Mouse (Mus musculus) liver, embryonic 11.5 days (tissue): ENCODE measurements at regions not wholly inside any gene's neighbourhood (a gene's known extent, or its start where the extent isn't known, plus 50 kb on each side); places are given as distances from the start of the nearest gene placed in this dataset.

ENCODE experiments used
- ATAC-seq: fragments of 200-750 bp; cut with Nextera tagmentation; replicated peaks from 2 replicates; pipeline ENCODE4 v1.8.0; 2017; ENCODE audit warnings: moderate number of reproducible peaks, mild to moderate bottlenecking, moderate TSS enrichment, moderate library complexity; ENCODE audit not compliant: low FRiP score
- DNase-seq: peaks from one replicate; pipeline ENCODE4 v3.0.0-alpha.2; 2017; ENCODE audit warnings: low spot score
- H3K27ac ChIP-seq: fragments of 300-500 bp; sonication (generic); 2 replicates; pipeline ENCODE4 v1.5.1; 2014; ENCODE audit warnings: mild to moderate bottlenecking, low read depth, low read length, control low read depth
- H3K27me3 ChIP-seq: fragments of 300-500 bp; sonication (generic); replicated peaks from 2 replicates; pipeline ENCODE4 v1.6.1; 2014; ENCODE audit warnings: low read length, mixed read lengths; ENCODE audit not compliant: control insufficient read depth, insufficient read depth
- H3K36me3 ChIP-seq: fragments of 300-500 bp; sonication (generic); 2 replicates; pipeline ENCODE4 v1.6.1; 2014; ENCODE audit warnings: mild to moderate bottlenecking, low read length, moderate library complexity, mixed read lengths; ENCODE audit not compliant: control insufficient read depth, insufficient read depth
- H3K4me1 ChIP-seq: fragments of 300-500 bp; sonication (generic); replicated peaks from 2 replicates; pipeline ENCODE4 v1.6.1; 2014; ENCODE audit warnings: low read length, mixed read lengths; ENCODE audit not compliant: control insufficient read depth, insufficient read depth
- H3K4me2 ChIP-seq: fragments of 300-500 bp; sonication (generic); 2 replicates; pipeline ENCODE4 v1.6.1; 2014; ENCODE audit warnings: mild to moderate bottlenecking, control low read depth, moderate library complexity
- H3K4me3 ChIP-seq: fragments of 300-500 bp; sonication (generic); 2 replicates; pipeline ENCODE4 v1.5.1; 2014; ENCODE audit warnings: low read depth, low read length, control low read depth
- H3K9ac ChIP-seq: fragments of 300-500 bp; sonication (generic); 2 replicates; pipeline ENCODE4 v1.6.1; 2014; ENCODE audit warnings: low read depth, low read length, control low read depth
- H3K9me3 ChIP-seq: fragments of 300-500 bp; sonication (generic); 2 replicates; pipeline ENCODE4 v1.6.1; 2016; ENCODE audit warnings: low read length, inconsistent platforms, mixed read lengths; ENCODE audit not compliant: control insufficient read depth
- WGBS: fragments of 180-500 bp; shearing (Covaris S2); extraction: QIAGEN DNeasy Blood & Tissue Kit; methylation state at CpG from one replicate; pipeline ENCODE4 v1.1.7; 2014; 5-methylcytosine and 5-hydroxymethylcytosine counted together

DNA sequence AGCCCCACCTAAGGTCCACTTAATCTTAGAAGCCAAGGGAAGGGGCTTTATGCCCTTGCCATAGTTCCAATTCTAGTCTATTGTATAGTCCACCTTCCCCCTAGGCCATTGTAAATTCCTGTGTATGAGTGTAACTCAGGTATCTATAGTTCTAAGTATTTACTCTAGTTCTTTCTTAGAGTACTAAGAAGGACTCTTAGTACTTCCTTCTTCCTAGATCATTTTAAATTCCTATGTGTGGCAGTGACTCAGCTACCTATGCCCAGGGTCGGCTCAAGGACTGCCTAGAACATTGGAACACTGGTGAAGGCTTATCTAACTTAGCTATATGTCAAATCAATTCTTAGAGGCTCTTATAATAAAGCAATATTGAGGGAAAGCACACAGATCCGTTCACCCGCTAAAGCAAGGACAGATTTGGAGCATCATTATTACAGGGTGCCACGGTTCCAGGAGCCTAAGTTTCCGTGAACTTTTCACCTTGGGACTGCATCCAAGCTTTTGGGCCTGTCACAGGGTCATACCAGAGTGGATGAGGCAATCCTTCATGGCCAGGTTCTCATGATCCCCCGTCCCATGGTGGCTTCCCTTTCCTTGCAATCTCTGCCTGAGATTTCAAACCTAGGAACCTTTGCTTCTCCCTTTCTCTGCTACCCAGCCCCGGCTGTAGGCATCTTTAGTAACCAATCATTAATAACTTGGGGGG, 169.5 kb downstream of the 1190002N15Rik start:
- H3K9me3 ChIP-seq = no peaks in the 10 kb centered on the region
- no peaks in the 10 kb centered on the region for H3K4me1 ChIP-seq
- ATAC-seq (no peak), DNase-seq (no peak)
- H3K27ac ChIP-seq = no peak overlapping the region
- no peak overlapping the region for H3K9ac ChIP-seq
- H3K4me2 ChIP-seq = no peak overlapping the region
- no peak overlapping the region for H3K4me3 ChIP-seq
- WGBS = 75% methylated on average over 7 of the region's 7 CpGs
- H3K36me3 ChIP-seq = no peaks in the 10 kb centered on the region
- H3K27me3 ChIP-seq = no peaks in the 10 kb centered on the region

DNA sequence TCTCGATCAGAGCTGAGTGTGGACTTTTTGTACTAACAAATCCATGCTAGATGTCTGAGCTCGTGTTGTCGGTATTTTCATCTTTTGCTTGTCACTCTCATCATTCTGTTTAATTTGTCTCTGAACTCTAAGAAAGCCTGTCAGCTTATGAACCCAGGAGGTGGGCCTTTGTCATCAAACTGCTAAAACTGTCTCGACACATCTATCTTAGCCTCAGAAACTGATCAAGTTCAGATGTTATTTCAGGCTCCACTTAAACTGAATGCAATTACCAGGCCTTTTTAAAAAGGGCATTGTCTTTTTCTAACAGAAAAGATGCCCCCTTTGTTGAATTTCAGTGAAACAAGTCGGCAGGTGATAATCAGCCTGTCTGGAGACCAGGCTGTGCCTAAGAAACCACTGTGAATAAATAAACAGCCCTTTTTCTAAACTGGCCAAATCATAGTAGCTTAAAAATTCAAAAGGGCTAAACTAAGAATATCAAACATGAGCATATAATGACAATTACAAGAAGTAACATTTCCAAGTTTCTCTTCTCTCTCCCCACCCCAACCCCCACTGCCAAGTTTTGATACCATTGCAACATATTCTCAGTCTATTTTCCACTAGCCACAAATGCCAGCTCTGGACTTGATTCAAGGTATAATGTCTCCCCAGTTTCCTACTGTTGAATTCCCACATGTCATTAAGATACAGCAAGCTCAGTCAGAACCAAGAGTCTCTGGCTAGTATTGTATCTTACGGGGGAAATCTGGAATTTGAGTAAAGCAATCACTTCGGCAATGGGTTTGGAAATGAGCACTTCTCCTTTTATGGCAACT, 175.8 kb downstream of the 1190002N15Rik start:
- ATAC-seq (no peak), DNase-seq (no peak)
- Histone ChIP-seq H3K4me1 (no peaks in the 10 kb centered on the region), H3K36me3 (no peaks in the 10 kb centered on the region), H3K9me3 (no peaks in the 10 kb centered on the region), H3K9ac (no peak overlapping the region), H3K4me2 (no peak overlapping the region), H3K27me3 (no peaks in the 10 kb centered on the region), H3K4me3 (no peak overlapping the region), H3K27ac (no peak overlapping the region)
- 69% methylated on average over 7 of the region's 7 CpGs for WGBS

DNA sequence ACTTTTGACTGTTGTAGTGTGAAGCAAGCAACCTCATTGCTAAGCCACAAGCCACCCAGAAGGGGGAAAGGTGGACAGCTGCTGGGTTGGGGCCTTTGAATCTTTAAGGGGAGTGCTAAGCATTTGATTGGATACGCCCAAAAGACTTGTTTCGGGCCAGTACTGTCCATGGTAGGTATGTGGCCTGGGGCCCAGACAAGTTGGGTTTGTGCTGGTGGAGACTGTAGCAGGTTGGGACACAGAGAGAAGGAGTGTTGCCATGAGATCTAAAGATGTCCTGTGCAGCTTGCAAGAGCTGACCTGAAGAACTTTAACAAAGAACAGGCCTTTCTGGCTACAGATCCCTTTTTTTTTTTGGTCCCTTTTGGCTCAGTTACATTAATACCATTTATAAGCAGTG, 176.9 kb downstream of the 1190002N15Rik start:
- Histone ChIP-seq H3K4me1 (no peaks in the 10 kb centered on the region), H3K27ac (no peak overlapping the region), H3K9me3 (no peaks in the 10 kb centered on the region), H3K9ac (no peak overlapping the region), H3K27me3 (no peaks in the 10 kb centered on the region), H3K4me2 (no peak overlapping the region), H3K4me3 (no peak overlapping the region), H3K36me3 (no peaks in the 10 kb centered on the region)
- DNase-seq (no peak), ATAC-seq (no peak)
- WGBS = 87% methylated on average over 2 of the region's 2 CpGs

DNA sequence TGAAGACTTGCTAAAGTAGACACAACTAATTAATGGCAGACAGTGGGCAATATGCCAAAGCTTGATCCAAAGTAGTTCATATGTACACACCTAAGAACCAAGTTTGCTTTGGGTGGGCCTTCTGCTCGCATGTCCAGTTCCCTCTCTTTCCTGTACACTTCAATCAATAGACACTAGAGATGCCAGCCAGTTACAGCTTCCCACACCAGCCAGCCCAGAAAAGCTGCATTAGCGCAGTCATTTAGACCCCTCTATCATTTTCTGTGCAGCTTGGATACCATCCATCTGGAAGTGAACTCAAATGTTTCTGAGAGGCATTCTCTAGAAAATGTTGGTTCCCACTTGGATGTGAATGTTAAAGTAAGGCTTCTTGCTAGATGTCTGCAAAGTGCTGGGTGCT, 179.7 kb downstream of the 1190002N15Rik start:
- 88% methylated on average over 2 of the region's 2 CpGs for WGBS
- DNase-seq (no peak), ATAC-seq (no peak)
- Histone ChIP-seq H3K27ac (no peak overlapping the region), H3K4me1 (no peaks in the 10 kb centered on the region), H3K27me3 (no peaks in the 10 kb centered on the region), H3K9me3 (no peaks in the 10 kb centered on the region), H3K4me3 (no peak overlapping the region), H3K9ac (no peak overlapping the region), H3K4me2 (no peak overlapping the region), H3K36me3 (no peaks in the 10 kb centered on the region)

DNA sequence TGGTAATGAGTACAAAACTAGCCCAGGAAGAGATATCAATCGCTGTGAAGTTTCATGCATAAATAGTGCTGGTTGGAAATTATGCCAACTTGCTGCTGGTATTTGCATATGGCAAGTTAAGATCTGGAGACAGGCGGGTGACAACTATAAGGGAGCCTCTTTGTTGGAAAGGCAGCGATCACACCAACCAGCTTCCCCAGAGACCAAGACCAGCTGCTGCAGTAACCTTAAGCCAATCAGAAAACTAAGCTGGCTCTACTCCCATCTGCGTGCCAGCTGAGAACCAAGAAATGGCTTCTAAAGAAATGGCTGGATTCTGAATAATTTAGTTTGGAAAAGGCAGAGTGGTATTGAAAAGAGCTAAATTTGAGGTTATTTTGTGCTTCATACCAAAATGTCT, 195.9 kb downstream of the 1190002N15Rik start:
- H3K9ac ChIP-seq = no peak overlapping the region
- 84% methylated on average over 4 of the region's 4 CpGs for WGBS
- no peak overlapping the region for H3K4me2 ChIP-seq
- no peaks in the 10 kb centered on the region for H3K27me3 ChIP-seq
- H3K4me1 ChIP-seq = no peaks in the 10 kb centered on the region
- no peak overlapping the region for H3K27ac ChIP-seq
- no peak overlapping the region for H3K4me3 ChIP-seq
- DNase-seq = no peak
- no peak for ATAC-seq
- no peaks in the 10 kb centered on the region for H3K36me3 ChIP-seq
- no peaks in the 10 kb centered on the region for H3K9me3 ChIP-seq

DNA sequence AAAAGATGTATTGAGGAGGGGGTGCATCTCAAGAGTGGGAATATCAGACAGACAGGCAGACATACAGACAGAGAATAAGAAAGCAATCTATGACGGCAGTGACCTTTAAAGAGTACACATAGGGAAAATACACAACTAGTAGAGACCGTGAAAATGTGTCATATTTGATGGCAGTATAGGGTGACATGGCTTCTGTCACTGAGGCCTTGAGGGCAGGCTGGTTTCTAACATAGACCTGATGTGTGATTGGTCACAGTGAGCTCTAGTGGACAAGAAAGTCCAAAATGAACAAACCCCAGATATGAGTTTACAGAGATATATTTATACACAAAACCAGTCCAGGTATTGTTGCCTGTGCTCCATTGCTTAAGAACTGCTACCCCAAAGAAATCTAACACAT, 196.3 kb downstream of the 1190002N15Rik start:
- 85% methylated on average over 2 of the region's 2 CpGs for WGBS
- Histone ChIP-seq H3K36me3 (no peaks in the 10 kb centered on the region), H3K27me3 (no peaks in the 10 kb centered on the region), H3K4me1 (no peaks in the 10 kb centered on the region), H3K4me2 (no peak overlapping the region), H3K4me3 (no peak overlapping the region), H3K9me3 (no peaks in the 10 kb centered on the region), H3K27ac (no peak overlapping the region), H3K9ac (no peak overlapping the region)
- ATAC-seq = no peak
- DNase-seq = no peak

DNA sequence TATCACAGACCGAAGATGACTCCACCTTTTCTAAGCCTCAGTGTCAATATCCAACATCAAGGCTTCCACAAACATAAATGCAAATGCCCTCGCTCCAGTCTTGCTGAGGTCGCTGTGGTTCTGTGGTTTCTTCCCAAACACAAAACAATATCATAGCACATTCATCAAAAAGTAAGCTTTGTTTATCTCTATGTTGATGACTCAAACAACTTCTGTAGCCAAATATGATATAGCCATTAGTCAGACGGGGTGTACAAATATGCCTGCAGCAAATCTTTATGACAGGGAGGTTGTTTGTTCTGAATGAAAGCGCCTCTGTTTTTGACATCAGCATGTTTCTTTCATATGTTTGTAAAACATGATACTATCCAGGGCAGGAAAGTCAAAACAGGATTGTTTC, 204.4 kb downstream of the 1190002N15Rik start:
- DNase-seq (no peak), ATAC-seq (no peak)
- 80% methylated on average over 5 of the region's 5 CpGs for WGBS
- Histone ChIP-seq H3K27me3 (no peaks in the 10 kb centered on the region), H3K36me3 (no peaks in the 10 kb centered on the region), H3K9ac (no peak overlapping the region), H3K9me3 (no peaks in the 10 kb centered on the region), H3K4me3 (no peak overlapping the region), H3K27ac (no peak overlapping the region), H3K4me1 (no peaks in the 10 kb centered on the region), H3K4me2 (no peak overlapping the region)

DNA sequence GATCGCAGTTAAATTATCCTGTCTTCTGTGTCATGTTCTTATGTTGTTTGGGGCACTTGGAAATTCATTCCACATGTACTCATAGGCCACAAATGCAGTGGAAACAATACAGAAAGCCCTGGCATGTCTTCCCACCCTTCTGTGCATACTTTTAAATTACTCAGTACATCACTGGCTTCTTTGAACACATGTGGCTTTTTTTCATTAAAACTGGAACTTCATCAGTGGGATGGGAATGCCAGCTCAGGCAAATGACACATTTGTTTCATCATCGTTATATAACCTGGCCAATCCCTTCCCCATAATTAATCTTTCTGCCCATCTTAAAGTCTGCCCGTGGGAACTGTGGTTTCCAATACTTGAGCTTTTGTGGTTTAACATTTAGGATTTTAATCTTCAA, 214.9 kb downstream of the 1190002N15Rik start:
- Histone ChIP-seq H3K27ac (no peak overlapping the region), H3K4me3 (no peak overlapping the region), H3K4me2 (no peak overlapping the region), H3K36me3 (no peaks in the 10 kb centered on the region), H3K9me3 (no peaks in the 10 kb centered on the region), H3K4me1 (no peaks in the 10 kb centered on the region), H3K27me3 (no peaks in the 10 kb centered on the region), H3K9ac (no peak overlapping the region)
- WGBS = 72% methylated on average over 3 of the region's 3 CpGs
- DNase-seq = no peak
- ATAC-seq = no peak

DNA sequence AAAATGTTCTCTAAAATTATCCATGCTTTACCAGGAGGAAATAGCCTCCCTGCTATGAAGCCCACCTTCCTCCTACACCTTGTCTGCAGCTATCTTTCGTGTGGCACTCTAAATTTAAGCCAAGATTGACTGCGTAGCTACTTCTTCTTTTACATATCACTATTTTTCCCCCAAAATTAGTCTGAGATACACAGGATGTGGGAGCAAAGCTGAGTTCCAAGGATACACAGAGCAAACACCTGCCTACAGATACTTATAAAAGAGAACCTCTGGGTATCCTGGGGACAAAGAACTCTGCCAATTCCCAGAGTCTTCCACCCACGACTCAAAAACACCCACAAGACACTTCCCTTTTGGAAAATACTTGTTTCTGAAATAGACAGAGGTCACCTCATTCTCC, 235.3 kb downstream of the 1190002N15Rik start:
- 63% methylated on average over 3 of the region's 3 CpGs for WGBS
- ATAC-seq = no peak

More for the DNA sequence above, 235.3 kb downstream of the 1190002N15Rik start:
- Histone ChIP-seq H3K4me1 (no peaks in the 10 kb centered on the region), H3K4me2 (no peak overlapping the region), H3K27ac (no peak overlapping the region), H3K9me3 (no peaks in the 10 kb centered on the region), H3K4me3 (no peak overlapping the region), H3K36me3 (no peaks in the 10 kb centered on the region), H3K9ac (no peak overlapping the region), H3K27me3 (no peaks in the 10 kb centered on the region)
- DNase-seq = no peak
